Mouse (Mus musculus): ENCODE results near the gene Abhd8.

- no peak for TF ChIP-seq CTCF (IDR thresholded peaks at IDR 0.05; ENCODE audit: control insufficient read depth, insufficient read depth, insufficient read length)
- no peak for TF ChIP-seq MYOG (IDR thresholded peaks at IDR 0.05; ENCODE audit: control insufficient read depth, extremely low read depth, insufficient read length)
- no peak for TF ChIP-seq MAX (IDR thresholded peaks at IDR 0.05)
These were observed 10.8 kb downstream of the Abhd8 start for GRCm38 (mm10) chr8:71452669-71453068.

All from C2C12 (cell line).